Mouse (Mus musculus): ENCODE measurements around the gene Cldn34c3. TPM values are rescaled to one million over a fixed set of nuclear protein-coding genes. Genes with fewer than 3 reads are reported as not detected.

The Cldn34c3 gene
- not detected for total RNA-seq (2023)

GRCm38 (mm10) chrX:123793365-123793764 lies at the start of gene Cldn34c3:
Gene Cldn34c3, plus strand, starts transcription at chrX:123793665.

Other genes starting within 250 kb of the Cldn34c3 start
- 1 to 10 TPM in 1 of 2 experiments, under 1 TPM in 1; 0.83 to 1.0 TPM for gene Cldn34c2, start 212.0 kb upstream of the Cldn34c3 start, total RNA-seq (2023)
- not detected for gene Gm17467, start 88.9 kb upstream of the Cldn34c3 start, total RNA-seq (2023)

Data from neutrophil, adult 83 days (primary cell).